Mouse (Mus musculus) thymus, adult 2 months (tissue): ENCODE measurements at regions not wholly inside any gene's neighbourhood (a gene's known extent, or its start where the extent isn't known, plus 50 kb on each side); places are given as distances from the start of the nearest gene placed in this dataset.

ENCODE experiments used
- CTCF ChIP-seq: fragments of 200-500 bp; IDR thresholded peaks from 2 replicates; pipeline ENCODE4 v1.5.1; 2012; ENCODE audit warnings: mild to moderate bottlenecking, control low read depth, low read length, moderate library complexity, borderline replicate concordance; ENCODE audit not compliant: control insufficient read depth, poor library complexity, insufficient read depth; ENCODE audit errors: extremely low read depth
- POLR2A ChIP-seq: fragments of 200-500 bp; IDR thresholded peaks from 2 replicates; pipeline ENCODE4 v1.6.1; 2012; ENCODE audit warnings: mild to moderate bottlenecking, low read length, control low read depth, moderate library complexity; ENCODE audit not compliant: control insufficient read depth, poor library complexity, insufficient read depth; ENCODE audit errors: extremely low read depth

DNA sequence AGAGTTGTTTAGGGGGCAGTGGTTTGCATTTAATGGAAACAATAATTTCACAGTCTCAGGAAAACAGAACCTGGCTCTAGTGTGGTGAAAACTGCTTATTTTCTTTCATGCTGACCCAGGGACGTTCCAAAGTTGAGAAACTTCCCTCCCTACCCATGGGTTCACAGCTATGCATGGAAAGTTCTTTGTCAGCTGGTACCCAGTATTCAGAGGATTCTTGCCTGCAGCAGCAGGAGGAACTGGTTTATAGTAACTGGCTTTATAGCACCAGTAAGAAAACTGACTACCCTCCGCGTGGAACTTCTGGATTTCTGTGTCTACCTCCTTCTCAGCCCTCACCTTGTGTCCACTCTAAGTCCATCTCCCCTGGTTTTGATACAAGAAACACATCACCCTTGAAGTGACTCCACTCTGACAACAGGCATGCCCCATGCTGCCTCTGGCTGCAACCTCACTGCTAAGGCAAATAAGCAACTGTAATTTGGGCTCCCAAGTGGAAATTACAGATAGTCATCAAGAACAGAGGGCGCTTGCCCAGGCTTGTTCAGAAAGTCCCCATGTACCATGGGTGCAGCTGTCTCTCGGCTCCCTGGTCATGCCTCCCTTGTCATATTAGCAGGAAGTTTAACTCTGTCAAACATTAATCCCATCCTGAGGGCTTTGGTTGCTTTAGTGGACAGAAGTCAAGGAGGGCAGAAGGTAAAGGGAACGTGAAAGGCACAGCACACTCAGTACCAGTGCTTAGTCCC, 60.6 kb upstream of the Itm2b start:
- TF ChIP-seq CTCF = no peak
- TF ChIP-seq POLR2A = no peak
